Mouse (Mus musculus) embryonic fibroblast, embryonic 13.5 days (primary cell): ENCODE measurements around the gene Xpr1. TPM values are rescaled to one million over a fixed set of nuclear protein-coding genes. Genes with fewer than 3 reads are reported as not detected.

Experiments used
- H3K27ac ChIP-seq: 2 replicates; pipeline ENCODE4 v1.5.1; 2012; ENCODE audit warnings: low read length, control low read depth, inconsistent platforms; ENCODE audit not compliant: insufficient read depth
- H3K4me1 ChIP-seq: 2 replicates; pipeline ENCODE4 v1.6.1; 2011; ENCODE audit warnings: low read length; ENCODE audit not compliant: control insufficient read depth, insufficient read depth
- H3K4me3 ChIP-seq: 2 replicates; pipeline ENCODE4 v1.5.1; 2011; ENCODE audit warnings: mild to moderate bottlenecking, control low read depth, low read length; ENCODE audit not compliant: insufficient read depth
- CTCF ChIP-seq: IDR thresholded peaks from 2 replicates; pipeline ENCODE4 v1.5.1; 2011; ENCODE audit warnings: mild to moderate bottlenecking, control low read depth, low read length, moderate library complexity, borderline replicate concordance; ENCODE audit not compliant: insufficient read depth
- POLR2A ChIP-seq: IDR thresholded peaks from 2 replicates; pipeline ENCODE4 v1.6.1; 2011; ENCODE audit warnings: low read depth, mild to moderate bottlenecking, control low read depth, low read length, moderate library complexity
- polyA plus RNA-seq: library from polyadenylated mRNA; stranded (reverse); fragments of >200 nt; gene quantifications from 2 replicates; pipeline ENCODE4 v1.2.4, GENCODE M21; 2011; ENCODE audit warnings: low read depth; ENCODE audit not compliant: missing spikeins, insufficient read length

Gene Xpr1
- polyA plus RNA-seq, 1 experiment: 43.7 TPM

DNA sequence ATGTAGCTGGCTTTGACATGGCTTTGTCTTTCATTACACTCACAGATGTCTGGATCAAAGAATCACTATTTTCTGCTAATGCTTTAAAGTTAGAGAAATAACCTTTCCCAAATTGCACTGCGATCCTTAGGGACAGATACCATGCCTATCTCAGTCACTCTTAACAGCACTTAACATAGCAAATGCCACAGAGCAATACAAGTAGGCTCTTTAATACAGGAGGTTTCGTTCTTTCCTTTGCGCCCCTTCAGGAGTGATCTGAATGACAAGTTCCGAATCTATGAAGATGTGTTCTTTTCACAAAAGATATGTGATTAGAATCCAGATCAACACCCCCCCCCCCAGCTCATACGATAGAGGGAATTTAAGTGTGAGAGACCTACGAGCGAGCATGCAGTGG is 12.1 kb upstream of the Xpr1 start:
- H3K4me1 ChIP-seq: no peaks in the 10 kb centered on the region
- no peak overlapping the region for H3K4me3 ChIP-seq
- no peak for TF ChIP-seq POLR2A
- no peak for TF ChIP-seq CTCF
- no peak overlapping the region for H3K27ac ChIP-seq

DNA sequence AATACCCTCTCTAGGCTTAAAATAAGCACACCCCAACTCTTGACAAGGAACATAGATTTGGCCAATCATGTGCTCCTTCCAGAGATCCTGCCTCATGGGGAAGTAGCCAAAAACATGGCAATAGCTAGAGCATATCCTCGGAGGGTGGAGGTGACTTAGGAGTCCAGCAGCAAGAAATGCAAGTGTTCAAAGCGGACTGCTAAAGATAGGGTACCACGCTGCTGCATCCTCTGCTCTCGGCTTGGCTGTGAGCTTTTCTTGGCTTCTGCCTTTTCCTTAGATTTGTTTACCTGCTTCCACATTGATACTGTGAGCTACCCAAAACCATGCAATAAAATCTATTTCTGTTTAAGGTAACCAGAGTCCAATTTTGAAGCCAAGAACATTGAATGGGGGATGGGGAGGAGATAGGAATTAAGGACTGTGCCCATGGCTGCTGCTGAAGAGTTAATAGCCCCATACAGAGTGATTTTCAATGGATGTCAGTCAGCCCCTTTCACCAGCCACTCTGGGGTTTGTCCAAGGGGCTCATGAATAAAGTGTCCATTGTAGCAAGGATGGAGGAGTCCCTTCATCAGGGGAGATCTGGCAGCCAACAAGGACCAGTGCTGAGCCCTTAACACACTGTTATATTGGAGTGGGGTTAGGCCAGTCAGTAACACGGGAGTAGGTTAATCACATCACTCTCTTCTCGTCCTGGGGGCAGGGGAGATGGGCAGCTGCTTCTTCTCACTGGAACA is 10.1 kb upstream of the Xpr1 start:
- TF ChIP-seq POLR2A (no peak), CTCF (no peak)
- Histone ChIP-seq H3K4me3 (no peak overlapping the region), H3K27ac (no peak overlapping the region)

DNA sequence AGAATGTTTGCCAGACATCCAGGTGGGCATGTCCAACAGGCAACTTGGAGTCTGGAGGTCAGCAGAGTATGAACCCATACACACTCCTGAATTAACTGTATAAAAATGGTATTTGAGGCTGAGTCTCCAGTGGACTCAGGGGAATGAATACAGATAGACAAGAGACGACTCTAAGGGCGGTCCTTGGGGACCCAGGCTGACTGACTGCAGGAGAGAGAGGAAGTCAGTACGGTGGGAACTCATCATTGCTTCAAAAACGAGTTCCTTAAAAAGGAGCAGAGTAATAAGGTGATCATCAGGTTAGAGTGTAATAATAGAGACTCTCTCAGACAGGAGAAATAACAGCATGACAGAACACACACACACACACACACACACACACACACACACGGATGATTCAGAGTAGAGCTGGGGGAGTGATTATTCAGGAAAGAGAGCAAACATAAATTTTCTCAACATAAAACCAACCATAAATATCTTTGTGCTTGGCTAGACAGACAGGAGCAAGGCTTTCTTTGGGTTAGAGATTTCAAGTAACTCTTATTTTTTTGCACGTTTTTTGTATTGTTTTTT is 8.6 kb upstream of the Xpr1 start:
- Histone ChIP-seq H3K27ac (no peak overlapping the region), H3K4me3 (no peak overlapping the region), H3K4me1 (no peaks in the 10 kb centered on the region)
- TF ChIP-seq CTCF (no peak), POLR2A (no peak)

More for the DNA sequence above, 10.1 kb upstream of the Xpr1 start:
- H3K4me1 ChIP-seq: no peaks in the 10 kb centered on the region

DNA sequence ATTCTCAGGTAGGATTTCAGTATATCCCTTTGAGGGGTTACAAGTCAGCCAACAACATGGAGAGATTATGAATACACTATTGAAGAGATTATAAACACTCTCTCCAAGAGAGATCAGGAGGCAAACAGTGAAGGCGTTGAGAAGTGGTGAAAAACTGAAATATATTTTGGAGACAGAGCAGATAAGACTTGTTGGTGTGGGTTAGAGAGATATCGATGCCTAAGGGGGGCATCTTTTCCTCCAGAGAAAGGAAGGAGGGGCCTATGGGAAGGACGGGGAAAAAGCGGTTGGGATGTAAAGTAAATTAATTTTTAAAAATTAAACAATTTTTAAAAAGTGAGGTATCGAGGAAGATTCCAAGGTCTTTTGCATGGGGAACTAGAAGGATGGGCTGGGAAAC is 8.1 kb upstream of the Xpr1 start:
- no peaks in the 10 kb centered on the region for H3K4me1 ChIP-seq
- no peak overlapping the region for H3K4me3 ChIP-seq
- TF ChIP-seq POLR2A: no peak
- TF ChIP-seq CTCF: no peak
- no peak overlapping the region for H3K27ac ChIP-seq

DNA sequence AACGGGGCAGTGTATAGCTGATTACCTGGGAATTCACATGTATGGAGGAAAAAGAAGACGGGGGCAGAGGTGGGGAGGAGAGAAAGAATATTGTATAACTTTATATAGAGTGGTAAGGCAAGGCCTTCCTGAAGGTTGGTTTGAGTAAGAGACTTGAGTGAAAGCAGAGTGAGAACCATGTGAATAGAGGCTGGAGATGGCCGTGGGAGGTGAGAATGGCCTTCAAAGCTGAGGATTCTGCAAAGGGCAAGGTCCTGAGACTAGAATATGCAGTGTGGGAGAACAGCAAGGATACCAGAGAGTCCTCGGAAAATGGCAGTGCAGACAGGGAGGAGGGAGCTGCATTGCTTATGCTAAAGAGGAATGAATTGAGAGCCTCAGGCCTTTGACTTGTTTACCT is 6.6 kb upstream of the Xpr1 start:
- H3K4me1 ChIP-seq: no peaks in the 10 kb centered on the region
- no peak overlapping the region for H3K27ac ChIP-seq
- no peak overlapping the region for H3K4me3 ChIP-seq
- TF ChIP-seq CTCF: no peak
- TF ChIP-seq POLR2A: no peak

DNA sequence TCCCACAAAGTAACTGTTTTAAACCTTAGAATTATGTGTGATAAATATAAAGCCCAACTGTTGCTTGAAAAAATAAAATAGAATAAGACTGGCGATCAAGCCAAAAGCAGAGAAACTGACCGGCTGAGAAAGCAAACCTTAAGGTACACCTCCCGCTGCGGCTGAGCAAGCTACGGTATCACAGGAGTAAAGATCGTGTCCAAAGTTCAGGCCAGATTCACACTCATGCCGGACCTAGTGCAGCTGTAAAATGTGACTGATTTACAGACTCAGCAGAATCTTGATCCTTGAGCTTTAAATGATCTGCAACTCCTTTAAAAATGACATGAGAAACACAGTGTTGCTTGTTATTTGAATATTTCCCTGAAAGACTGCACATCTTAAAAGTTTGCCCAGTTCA is 4.8 kb upstream of the Xpr1 start:
- no peak for TF ChIP-seq CTCF
- no peak for TF ChIP-seq POLR2A
- no peak overlapping the region for H3K4me3 ChIP-seq
- H3K27ac ChIP-seq: no peak overlapping the region
- H3K4me1 ChIP-seq: no peaks in the 10 kb centered on the region

DNA sequence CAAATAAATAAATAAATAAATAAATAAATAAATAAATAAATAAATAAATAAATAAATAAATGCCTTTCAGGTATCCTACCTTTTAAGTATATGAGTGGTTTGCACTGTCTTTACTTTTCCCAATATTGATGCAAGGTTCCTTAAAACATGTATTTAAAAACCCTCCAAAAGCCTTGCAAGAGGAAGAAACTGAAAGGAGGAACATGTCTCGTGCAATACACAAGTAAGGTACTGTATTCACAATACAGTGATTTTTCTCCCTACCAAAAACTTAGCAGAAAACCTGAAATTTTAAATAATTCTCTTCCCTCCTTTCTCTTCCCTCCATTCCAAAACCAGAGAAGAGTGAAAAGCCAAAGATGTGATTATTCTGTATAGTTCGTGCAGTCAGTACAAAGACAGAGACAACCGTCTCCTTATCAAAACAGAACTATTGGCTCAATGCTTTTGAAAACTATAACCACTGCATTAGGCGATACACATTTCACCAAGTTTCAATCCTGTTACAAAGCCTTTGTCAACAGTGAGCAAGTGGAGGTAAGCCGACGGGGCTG is 991 bp downstream of the Xpr1 start:
- Histone ChIP-seq H3K4me1 (no peaks in the 10 kb centered on the region), H3K27ac (no peak overlapping the region), H3K4me3 (peak overlapping the region; percentile 70)
- TF ChIP-seq CTCF: no peak
- no peak for TF ChIP-seq POLR2A

DNA sequence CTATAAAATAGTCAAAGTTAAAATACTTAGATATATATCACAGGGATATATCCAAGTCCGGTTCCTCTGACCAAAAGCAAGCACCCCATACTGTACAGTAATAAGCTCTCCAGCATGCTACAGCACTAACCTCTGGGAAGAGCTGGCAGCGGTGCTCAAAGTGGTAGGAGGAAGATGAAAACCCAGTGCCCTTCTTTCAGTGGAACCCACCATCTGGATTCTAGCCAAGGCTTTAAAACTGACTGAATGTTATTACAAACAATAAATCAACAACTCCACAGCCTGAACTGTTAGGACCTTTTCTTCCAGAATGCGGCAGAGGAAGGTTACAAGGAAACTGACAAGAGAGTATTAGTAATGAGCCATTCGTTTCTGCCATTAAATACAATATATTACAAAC is 1.8 kb downstream of the Xpr1 start:
- Histone ChIP-seq H3K4me1 (no peaks in the 10 kb centered on the region), H3K27ac (no peak overlapping the region), H3K4me3 (no peak overlapping the region)
- no peak for TF ChIP-seq CTCF
- no peak for TF ChIP-seq POLR2A

DNA sequence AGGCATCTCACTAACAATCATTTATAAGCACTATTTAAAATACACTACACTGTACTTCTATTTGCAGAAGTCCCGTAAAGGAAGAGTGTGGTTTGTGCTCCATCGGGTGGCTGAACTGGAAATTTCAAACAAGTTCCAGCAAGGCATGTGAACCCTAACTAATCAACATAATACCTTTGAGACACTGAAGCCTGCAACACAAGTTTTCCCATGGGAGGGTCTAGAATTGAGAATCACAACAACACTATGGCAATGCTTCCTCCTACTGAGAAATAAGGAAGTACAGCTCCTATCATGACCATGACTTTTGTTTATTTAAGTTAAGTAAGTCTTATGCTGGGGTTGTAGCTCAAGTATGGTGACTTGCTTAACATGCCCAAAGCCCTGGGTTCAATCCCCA is 4.5 kb downstream of the Xpr1 start:
- Histone ChIP-seq H3K4me3 (no peak overlapping the region), H3K4me1 (no peaks in the 10 kb centered on the region), H3K27ac (no peak overlapping the region)
- TF ChIP-seq CTCF (no peak), POLR2A (no peak)

DNA sequence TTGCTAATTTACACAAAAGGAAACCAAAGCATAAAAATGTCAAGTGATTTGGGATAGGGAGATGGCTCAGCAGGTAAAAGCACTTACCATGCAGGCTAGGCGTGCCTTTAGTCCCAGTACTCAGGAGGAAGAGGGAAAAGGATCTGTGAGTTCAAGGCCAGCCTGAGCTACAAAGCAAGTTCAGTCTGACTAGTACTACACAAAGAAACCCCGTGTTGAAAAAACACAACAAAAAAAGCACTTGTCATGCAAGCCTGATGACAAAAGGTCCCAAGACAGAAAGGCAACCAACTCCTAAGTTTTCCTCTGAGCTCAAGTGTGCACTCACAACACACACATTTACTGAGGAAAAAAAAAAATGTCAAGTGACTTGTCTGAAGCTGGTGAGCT is 8.6 kb downstream of the Xpr1 start:
- Histone ChIP-seq H3K27ac (no peak overlapping the region), H3K4me3 (no peak overlapping the region), H3K4me1 (no peaks in the 10 kb centered on the region)
- TF ChIP-seq POLR2A (no peak), CTCF (no peak)

DNA sequence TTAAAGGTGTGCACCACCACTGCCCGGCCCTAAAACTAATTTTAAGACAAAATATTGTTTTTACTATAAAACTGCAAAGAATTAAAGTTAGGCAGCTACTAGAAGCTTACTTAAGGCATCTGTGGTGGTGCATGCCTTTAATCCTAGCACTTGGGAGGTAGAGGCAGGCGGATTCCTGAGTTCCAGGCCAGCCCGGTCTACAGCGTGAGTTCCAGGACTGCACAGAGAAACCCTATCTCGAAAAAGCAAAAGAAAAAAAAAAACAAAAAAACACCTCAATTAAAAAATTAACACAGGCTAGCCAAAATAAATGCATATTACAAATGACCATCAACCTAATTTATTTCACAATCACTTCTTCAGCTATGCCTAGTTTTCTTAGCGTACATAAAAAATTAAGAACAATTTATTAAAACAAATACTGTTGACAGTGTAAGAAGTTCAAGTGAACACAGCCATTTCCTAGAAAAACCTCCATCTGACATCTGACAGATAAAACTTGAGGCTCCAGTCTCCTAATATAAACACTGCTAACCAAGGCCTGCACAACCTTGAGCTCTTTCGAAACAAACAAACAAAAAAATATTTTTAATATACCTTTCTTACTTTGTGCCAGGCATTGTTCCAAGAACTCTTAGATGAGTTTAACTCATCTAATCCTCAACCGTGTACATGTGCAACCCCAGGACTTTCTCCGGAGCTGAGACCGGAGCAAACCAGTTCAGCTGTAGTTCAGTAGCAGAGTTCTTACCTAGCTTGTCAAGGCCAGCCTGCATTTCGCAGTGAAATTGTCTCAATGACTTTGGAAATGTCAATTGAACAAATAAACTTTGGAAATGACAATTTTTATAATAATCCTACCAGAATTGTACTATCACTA is 9.3 kb downstream of the Xpr1 start:
- no peak overlapping the region for H3K27ac ChIP-seq
- no peaks in the 10 kb centered on the region for H3K4me1 ChIP-seq
- no peak overlapping the region for H3K4me3 ChIP-seq
- TF ChIP-seq CTCF (no peak), POLR2A (no peak)
